Mouse (Mus musculus): ENCODE data around the gene Slc22a27.
"Not testable (repeated sequence)": the region's sequence is repeated elsewhere in the genome, so short reads cannot be mapped to it uniquely, and the experiment has no call there.

The Slc22a27 gene

DNA sequence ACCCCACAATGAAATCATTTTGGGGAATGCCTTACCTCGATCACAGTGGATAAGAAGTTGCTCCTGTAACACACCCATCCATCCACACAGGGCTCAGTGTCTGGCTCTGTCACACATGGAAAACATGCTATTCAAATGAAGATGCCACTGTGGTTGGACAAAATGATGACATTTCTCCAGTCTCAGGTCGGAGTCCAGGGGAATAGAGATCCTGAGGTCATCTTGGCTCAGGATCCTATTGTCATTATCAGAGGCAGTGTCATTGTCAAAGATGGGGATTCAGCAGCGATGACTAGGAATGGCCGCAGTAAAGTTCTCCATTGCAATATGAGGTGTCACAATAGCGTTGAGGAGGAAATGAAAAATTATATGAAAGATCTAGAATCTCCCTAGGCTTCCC lies at the start of gene Slc22a27:
Slc22a27 (minus strand) TSS at position 101 of the 400 bp plus-strand sequence.
- DNase-seq = not testable (repeated sequence)

DNA sequence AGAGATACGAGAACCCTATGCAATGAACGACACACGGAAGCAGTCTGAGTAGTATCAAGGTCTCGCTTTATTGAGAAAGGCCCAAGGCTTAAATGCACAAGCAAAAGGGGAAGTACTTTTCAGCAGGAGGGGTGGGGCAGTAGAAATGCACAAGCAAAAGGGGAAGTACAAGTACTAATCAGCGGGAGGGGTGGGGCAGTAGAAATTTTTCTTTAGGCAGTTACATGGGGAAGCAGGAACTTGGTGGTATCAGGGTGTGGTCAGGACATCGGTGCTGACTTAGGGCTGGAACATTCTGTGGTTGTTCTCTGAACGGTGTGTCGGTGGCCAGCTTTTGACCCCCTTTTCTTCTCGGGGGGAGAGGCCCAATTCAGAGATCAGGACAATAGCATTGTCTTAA lies 45.8 kb upstream of the Slc22a27 start:
- not testable (repeated sequence) for DNase-seq

DNA sequence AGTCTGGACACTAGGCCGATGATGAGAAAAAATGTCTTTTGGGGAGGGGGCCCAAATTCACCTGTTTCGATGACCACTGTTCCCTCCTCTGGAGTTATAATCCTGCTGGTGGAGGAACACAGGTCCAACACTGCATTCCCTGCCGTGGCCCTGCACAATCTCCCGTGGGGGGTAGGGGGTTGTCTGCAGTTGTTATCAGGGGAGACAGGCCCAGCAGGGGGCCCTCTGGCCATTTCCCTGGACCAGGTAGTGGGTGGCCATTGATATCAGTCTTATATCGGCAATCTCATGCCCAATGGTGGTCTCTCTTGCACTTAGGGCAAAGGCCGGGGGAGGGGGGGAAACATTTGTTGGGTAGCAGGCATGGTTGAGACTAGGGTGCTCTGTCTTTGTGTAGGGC lies 43.3 kb upstream of the Slc22a27 start:
- DNase-seq = not testable (repeated sequence)

DNA sequence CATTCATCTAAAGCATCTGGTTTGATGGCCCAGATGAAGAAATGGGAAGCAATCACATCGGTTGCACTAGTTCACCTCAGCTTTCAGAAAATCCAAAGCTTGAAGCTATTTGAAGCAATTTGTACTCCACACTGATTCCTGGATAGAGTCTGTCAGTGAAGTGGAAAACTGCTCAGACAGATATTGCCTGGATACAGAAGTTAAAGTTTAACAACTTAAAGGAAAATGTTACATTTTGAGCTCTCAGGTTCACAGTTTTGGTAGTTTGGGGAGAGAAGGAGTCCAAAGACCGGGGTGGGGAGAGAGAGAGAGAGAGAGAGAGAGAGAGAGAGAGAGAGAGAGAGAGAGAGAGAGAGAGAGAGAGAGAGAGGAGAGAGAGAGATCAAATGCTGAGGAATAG lies 2.9 kb upstream of the Slc22a27 start:
- DNase-seq = no peak

DNA sequence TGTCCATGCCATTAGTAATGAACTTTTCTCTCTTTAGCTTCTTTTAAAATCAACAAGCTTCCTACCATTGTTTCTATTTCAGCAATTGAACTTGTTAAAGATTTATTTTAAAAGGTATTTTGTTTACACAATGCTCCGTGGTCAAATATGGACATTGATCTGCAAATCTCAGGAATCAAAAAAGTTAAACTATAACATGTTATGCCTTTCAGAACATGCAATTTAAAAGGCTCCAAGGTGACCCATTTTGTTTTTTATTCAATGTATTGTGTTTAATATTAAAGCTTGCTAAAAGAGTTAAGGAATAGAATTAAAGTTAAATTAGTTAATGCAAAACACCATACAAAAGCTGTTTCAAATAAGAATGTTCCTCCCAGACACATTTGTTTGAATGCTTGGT lies 723 bp upstream of the Slc22a27 start:
- not testable (repeated sequence) for DNase-seq

DNA sequence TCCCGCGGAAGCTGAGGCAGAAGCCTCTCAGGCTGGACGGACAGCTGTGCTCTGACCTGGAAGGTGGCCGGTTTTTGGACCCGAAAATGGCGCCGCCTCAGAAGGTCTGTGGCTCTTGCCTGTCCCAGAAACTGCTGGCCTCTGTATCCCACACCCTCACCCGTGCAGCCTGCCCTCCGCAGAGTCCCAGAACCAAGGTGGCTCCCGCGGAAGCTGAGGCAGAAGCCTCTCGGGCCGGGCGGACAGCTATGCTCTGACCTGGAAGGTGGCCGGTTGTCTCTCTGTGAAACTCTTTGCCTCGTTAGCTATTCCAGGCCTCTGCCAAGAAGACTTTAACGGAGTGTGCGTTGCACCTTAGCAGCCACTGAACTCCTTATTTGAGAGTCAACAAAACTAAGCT lies 26.4 kb downstream of the Slc22a27 start:
- not testable (repeated sequence) for DNase-seq

DNA sequence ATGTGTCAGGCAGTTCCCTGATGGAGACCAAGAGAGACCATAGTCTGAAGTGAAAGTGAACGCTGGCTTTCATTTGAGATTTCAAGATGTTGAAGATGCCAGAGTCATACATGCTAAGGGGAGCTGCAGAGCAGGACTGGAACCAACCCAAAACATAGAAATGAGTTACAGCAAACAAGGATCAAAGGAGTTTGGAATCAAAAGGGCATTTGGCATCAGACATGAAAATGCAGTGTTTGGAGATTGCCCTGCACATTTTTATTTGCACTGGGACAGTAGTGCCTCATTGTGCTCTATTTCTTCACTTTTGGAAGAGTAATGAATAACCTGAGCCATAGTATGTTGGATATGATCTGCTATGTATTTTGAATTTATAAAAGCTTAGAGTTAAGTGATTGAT lies 89.2 kb downstream of the Slc22a27 start:
- DNase-seq = no peak

DNA sequence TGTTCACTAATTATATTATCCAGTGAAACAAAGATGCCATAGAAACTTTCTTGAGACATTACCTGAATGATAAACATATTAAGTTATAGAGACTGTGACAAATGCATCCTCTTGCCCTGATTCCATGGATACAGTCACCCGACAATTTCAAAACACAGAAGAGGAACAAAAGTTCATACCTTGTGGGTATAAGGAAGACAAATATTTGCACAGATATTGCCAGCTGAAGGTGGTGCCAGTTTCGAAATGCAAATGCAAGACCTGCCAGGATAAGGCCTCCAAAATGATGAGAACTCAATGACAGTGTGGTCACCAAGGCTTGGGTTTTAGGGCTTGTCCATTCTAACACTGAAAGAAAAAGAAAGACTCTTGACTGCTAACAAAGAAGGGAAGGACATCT lies 136.0 kb downstream of the Slc22a27 start:
- DNase-seq = no peak
